Mouse (Mus musculus) liver, adult 2 months (tissue): ENCODE measurements around the gene Vangl1.

Experiments used
- CTCF ChIP-seq: fragments of 200-500 bp; IDR thresholded peaks from 2 replicates; pipeline ENCODE4 v1.5.1; 2011; ENCODE audit warnings: low read depth, low read length, control low read depth
- POLR2A ChIP-seq: fragments of 200-500 bp; IDR thresholded peaks from 2 replicates; pipeline ENCODE4 v1.6.1; 2011; ENCODE audit warnings: low read length, control low read depth; ENCODE audit not compliant: insufficient read depth; ENCODE audit errors: extremely low read depth

DNA sequence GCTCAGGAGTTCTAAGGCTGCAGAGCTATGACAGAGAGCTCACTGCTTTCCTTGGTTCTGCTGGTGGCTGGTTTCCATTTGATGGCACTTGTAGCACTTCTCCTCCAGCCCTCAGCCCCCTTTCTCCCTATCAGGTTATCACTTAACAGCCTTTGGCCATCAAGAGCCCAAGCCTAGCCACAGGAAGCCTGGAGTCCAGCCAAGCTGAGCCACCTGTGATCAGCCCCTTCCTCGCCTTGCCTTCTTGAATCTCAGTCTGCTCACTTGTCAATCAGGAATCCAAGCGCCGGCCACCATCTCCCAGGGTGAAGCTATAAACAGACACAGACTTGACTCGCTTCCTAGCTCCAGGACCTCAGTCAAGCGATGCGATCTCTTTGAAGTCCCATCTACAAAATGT, 6.0 kb downstream of the Vangl1 start:
- no peak for TF ChIP-seq POLR2A
- no peak for TF ChIP-seq CTCF
